Mouse (Mus musculus) left cerebral cortex, adult 11 months (tissue): ENCODE results near the gene Tpcn1.

Source experiments
- DNase-seq: peaks from one replicate; pipeline ENCODE4 v3.0.0; 2022; ENCODE audit warnings: low spot score

The Tpcn1 gene

GRCm38 (mm10) chr5:120588569-120589094 is at the start of gene Tpcn1, which contains the start of gene Iqcd:
Gene Tpcn1, minus strand, starts transcription at chr5:120588673.
Gene Iqcd, plus strand, starts transcription at chr5:120589016.
- peak; percentile 98 for DNase-seq

- DNase-seq, result no peak
These were observed 47.2 kb upstream of the Tpcn1 start for GRCm38 (mm10) chr5:120635633-120636032.

GRCm38 (mm10) chr5:120634860-120635259 is 46.4 kb upstream of the Tpcn1 start:
- no peak for DNase-seq

- no peak for DNase-seq
These were observed 45.7 kb upstream of the Tpcn1 start, which contains the start of gene Cfap73 for GRCm38 (mm10) chr5:120634131-120634530. Gene Cfap73, minus strand, starts transcription at chr5:120634235.

DNA sequence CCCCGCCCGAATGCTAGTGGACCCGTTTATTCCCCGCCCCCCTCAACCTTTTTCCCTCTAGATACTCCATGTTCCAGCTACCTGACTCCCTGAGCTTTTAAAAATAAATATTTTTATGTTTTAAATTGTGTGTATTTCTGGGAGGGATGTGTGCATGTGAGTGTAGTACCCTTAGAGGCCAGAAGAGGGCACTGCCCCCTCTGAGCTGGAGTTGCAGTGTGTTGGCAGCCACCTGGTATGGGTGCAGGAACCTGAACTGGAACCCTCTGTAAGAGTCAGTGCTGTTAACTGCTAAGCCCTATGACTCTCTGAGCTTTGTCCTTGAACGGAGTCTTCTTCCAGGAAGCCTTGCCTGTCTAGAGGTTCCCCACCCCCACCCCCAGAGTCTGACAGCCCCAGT is 43.4 kb upstream of the Tpcn1 start:
- DNase-seq, result no peak

GRCm38 (mm10) chr5:120631128-120631527 is 42.7 kb upstream of the Tpcn1 start:
- DNase-seq, result no peak

- DNase-seq, result no peak
These were observed 40.2 kb upstream of the Tpcn1 start for GRCm38 (mm10) chr5:120628624-120629023.

DNA sequence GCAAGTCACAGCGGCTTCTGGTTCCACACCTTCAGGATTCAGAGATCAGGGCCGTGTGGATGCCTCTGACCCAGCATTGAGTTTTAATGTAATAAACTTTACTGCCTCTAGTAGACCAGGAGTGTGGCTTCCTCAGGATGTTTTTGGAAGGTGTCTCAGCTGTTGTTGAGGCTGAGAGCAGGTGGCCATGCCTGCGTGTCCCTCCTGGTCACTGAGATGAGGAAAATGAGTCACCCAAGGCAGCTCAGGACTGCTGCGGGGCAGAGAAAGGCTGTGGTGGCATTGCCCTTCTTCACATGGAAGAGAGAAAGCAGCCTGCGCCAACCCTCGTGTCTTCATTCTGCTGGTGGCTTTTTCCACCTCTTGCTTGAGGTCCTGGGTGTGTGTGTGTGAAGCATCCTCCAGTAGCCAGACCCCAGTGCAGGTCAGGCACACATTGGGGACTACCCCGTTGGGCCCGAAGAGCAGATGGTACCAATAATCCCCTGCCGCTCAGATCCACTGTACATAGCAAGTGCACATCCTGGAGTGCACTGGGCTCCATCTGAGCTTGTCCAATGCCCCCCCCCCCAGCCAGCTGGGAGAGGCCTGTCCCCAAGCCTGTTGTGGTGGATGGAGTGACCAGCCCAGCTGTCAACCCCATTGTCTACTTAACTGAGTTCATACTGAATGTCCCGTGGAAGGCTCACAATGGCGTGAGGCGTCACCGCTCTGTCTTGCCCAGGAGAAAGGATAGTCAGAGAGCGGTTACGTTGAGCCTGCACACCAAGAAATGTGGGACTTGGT is 39.2 kb upstream of the Tpcn1 start:
- no peak for DNase-seq

DNA sequence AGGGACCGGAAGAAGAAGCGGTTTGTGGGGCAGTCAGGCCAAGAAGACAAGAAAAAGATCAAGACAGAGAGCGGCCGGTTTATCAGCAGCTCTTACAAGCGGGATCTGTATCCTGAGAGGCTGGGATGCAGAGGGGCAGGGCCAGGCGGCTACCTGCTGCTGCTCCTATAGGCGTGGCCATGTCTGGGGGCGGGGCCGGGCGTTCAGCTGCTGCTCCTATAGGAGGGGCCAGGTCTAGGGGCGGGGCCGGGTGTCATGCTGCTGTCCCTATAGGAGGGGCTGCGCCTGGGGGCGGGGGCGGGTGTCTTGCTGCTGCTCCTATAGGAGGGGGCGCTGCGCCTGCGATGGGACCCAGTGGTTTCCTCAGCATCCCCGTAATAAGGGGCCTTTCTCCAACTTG is 37.9 kb upstream of the Tpcn1 start:
- no peak for DNase-seq

- DNase-seq, result no peak
These were observed 36.0 kb upstream of the Tpcn1 start for GRCm38 (mm10) chr5:120624427-120624826.

- no peak for DNase-seq
These were observed 33.9 kb upstream of the Tpcn1 start for GRCm38 (mm10) chr5:120622198-120622851.

GRCm38 (mm10) chr5:120621846-120622197 is 33.3 kb upstream of the Tpcn1 start:
- no peak for DNase-seq

- no peak for DNase-seq
These were observed 32.7 kb upstream of the Tpcn1 start for GRCm38 (mm10) chr5:120621078-120621765.

GRCm38 (mm10) chr5:120620375-120621077 is 32.1 kb upstream of the Tpcn1 start:
- no peak for DNase-seq

DNA sequence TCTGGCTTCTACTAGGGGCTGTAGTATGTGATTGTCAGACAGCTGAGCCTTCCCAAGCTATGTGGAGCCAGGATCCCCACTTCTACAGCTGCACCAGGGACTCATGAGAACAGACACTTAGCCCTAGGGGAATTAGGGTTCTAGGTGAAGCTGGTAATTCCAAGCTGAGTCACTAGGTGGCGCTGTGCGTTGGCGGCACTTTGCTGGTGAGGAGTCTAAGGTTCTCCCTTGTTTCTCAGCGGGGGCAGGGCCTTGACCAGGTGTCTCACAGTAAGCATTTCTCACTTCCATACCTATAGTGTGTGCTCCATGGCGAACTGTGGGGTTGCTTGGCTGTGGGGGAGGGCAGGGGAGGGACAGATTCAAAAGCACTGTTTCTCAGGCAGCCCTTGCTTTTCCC is 30.7 kb upstream of the Tpcn1 start:
- no peak for DNase-seq

- no peak for DNase-seq
These were observed 30.3 kb upstream of the Tpcn1 start for GRCm38 (mm10) chr5:120618778-120619177.

- DNase-seq, result no peak
These were observed 27.4 kb upstream of the Tpcn1 start for GRCm38 (mm10) chr5:120615903-120616302.

DNA sequence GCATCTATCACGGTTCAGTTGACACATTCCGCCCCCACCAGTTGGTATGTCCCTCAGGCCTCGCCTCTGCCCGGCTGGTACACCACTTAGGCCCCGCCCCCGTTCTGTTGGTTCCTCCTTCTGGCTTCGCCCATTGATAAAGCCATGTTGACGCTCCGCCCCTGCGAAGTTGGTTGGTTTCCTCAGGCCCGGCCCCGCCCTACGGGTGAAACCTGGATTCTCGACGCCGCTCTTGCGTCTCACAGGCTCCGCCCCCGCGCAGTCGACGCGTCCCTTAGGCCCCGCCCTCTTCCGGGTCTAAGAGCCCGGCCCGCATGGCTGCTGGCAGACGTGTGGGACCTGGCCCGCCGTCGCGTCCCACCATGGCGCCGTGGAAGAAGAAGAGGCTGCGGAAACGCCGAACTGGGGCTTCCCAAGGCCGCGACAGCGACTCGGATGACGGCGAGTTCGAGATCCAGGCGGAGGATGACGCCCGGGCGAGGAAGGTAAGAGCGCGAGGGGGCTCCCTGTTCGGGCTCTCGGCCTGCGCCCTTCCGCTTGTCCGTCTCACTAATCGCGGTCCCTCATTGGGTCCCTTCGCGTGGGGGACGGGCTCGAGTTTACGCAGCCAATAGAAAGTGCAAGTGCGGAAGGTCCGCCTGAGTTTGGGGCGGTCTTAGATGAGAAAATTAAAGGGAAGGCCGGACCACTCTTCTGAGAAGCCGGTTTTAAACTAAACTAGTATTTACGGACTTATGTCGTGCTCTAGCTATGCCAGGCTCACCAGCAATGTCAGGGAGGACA is 24.5 kb upstream of the Tpcn1 start:
- DNase-seq, result peak; percentile 100

GRCm38 (mm10) chr5:120612442-120612821 is 24.0 kb upstream of the Tpcn1 start, which contains the start of the genes Rita1 and Ddx54:
Gene Rita1, minus strand, starts transcription at chr5:120612589.
Gene Ddx54, plus strand, starts transcription at chr5:120612739.
- DNase-seq, result peak; percentile 99

GRCm38 (mm10) chr5:120611416-120611815 is 22.9 kb upstream of the Tpcn1 start:
- DNase-seq, result no peak

- DNase-seq, result no peak
These were observed 22.4 kb upstream of the Tpcn1 start for GRCm38 (mm10) chr5:120610906-120611305.
